Mouse (Mus musculus): ENCODE data around the gene Sgpp2. TPM values are rescaled to one million over a fixed set of nuclear protein-coding genes. Genes with fewer than 3 reads are reported as not detected.

Gene Sgpp2
- polyA plus RNA-seq, 1 experiment from 2014 or later: 16.0 TPM

DNA sequence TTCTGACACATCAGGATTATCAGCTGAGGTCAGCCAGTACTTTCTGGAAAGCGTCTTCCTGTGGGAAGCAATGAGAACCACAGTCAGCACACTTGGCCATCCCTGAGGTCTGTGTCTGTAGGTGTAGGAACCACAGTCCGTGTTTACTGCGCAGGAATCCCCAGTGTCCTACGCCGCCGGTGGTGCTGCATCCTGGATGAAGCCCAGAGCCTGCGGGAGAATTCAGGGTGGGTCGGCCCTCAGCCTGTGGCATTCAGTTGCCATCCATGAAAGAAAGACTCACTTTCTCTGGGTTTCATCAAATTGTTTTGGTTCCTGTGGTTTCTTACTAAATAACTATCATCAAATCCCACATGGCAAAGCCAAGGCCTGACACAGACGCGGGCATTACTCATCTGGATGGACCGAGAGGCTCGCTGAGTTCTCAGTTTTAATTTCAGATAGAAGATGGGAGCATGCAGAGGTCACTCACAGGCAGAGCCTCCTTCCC, 37.2 kb downstream of the Sgpp2 start:
- 87% methylated on average over 12 of the region's 12 CpGs for WGBS
- H3K4me2 ChIP-seq (ENCODE audit: low read length): no peak overlapping the region
- H3K27me3 ChIP-seq (ENCODE audit: insufficient read depth, low read length): no peaks in the 10 kb centered on the region
- H3K36me3 ChIP-seq (ENCODE audit: insufficient read depth, low read length): no peaks in the 10 kb centered on the region
- ATAC-seq (replicated peaks; ENCODE audit: low FRiP score, low read depth): no peak
- H3K9ac ChIP-seq (ENCODE audit: low read depth, low read length): no peak overlapping the region
- DNase-seq (ENCODE audit: low spot score): no peak
- no peaks in the 10 kb centered on the region for H3K9me3 ChIP-seq (replicated peaks; ENCODE audit: low read length)
- no peak overlapping the region for H3K27ac ChIP-seq
- no peaks in the 10 kb centered on the region for H3K4me1 ChIP-seq (replicated peaks; ENCODE audit: insufficient read depth, low read length)
- H3K4me3 ChIP-seq (replicated peaks; ENCODE audit: low read depth, low read length): no peak overlapping the region
- TF ChIP-seq CTCF (IDR thresholded peaks at IDR 0.05; ENCODE audit: low read depth): no peak

DNA sequence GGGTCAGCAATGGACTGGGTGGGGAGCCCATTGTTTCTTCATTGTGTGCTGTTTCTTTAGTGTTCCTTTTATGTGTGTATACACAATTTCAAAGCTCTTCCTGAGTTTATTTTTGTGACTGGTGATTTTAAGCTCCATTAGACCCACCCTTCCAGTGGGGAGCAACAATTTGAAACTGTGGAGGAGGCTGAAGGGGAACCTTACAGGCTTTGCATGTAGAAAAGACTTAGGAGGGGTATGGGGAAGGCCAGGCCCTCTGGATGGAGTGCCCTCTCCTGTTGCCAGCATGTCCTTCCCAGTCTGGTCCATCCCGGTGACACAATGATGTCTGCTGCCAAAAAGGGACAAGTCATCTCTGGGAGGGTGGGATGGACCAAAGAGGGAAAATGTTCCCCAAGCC, 39.1 kb downstream of the Sgpp2 start:
- WGBS: 93% methylated on average over 1 of the region's 1 CpGs
- no peak for ATAC-seq (replicated peaks; ENCODE audit: low FRiP score, low read depth)
- Histone ChIP-seq H3K27ac (no peak overlapping the region), H3K9me3 (replicated peaks; ENCODE audit: low read length) (no peaks in the 10 kb centered on the region), H3K4me3 (replicated peaks; ENCODE audit: low read depth, low read length) (no peak overlapping the region), H3K4me1 (replicated peaks; ENCODE audit: insufficient read depth, low read length) (no peaks in the 10 kb centered on the region), H3K27me3 (ENCODE audit: insufficient read depth, low read length) (no peaks in the 10 kb centered on the region), H3K9ac (ENCODE audit: low read depth, low read length) (no peak overlapping the region), H3K4me2 (ENCODE audit: low read length) (no peak overlapping the region), H3K36me3 (ENCODE audit: insufficient read depth, low read length) (no peaks in the 10 kb centered on the region)
- TF ChIP-seq CTCF (IDR thresholded peaks at IDR 0.05; ENCODE audit: low read depth): no peak
- DNase-seq (ENCODE audit: low spot score): no peak

DNA sequence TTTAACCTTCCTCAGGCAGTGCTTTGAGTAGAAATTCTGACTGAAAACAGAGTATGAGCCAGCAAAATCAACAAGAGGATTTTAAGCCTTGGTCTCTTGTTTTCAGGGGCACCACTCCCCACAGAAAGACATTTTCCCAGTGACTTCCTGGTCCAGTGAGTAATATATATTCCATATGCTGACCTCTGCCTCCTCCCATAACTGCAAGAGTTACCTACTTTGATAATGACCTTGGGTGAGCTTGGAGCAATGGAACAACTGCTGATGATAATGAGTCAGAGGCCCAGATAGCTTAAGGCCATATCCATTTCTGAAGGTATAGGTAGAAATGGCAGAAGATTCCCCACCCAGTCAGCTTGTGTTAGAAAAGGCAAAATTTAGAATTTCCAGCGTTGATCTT, 43.1 kb downstream of the Sgpp2 start:
- no peak for DNase-seq (ENCODE audit: low spot score)
- 82% methylated on average over 1 of the region's 1 CpGs for WGBS
- ATAC-seq (replicated peaks; ENCODE audit: low FRiP score, low read depth): no peak
- Histone ChIP-seq H3K4me1 (replicated peaks; ENCODE audit: insufficient read depth, low read length) (peaks cover 11% of the 10 kb centered on the region; the same call in 1 of the 2 replicates), H3K36me3 (ENCODE audit: insufficient read depth, low read length) (no peaks in the 10 kb centered on the region), H3K9ac (ENCODE audit: low read depth, low read length) (no peak overlapping the region), H3K9me3 (replicated peaks; ENCODE audit: low read length) (no peaks in the 10 kb centered on the region), H3K4me3 (replicated peaks; ENCODE audit: low read depth, low read length) (no peak overlapping the region), H3K27me3 (ENCODE audit: insufficient read depth, low read length) (no peaks in the 10 kb centered on the region), H3K4me2 (ENCODE audit: low read length) (no peak overlapping the region), H3K27ac (no peak overlapping the region)
- no peak for TF ChIP-seq CTCF (IDR thresholded peaks at IDR 0.05; ENCODE audit: low read depth)

GRCm38 (mm10) chr1:78355123-78355522, 45.0 kb downstream of the Sgpp2 start:
- ATAC-seq (replicated peaks; ENCODE audit: low FRiP score, low read depth): no peak
- WGBS: 11% methylated on average over 4 of the region's 4 CpGs
- peak overlapping the region; percentile 36 for H3K27ac ChIP-seq

DNA sequence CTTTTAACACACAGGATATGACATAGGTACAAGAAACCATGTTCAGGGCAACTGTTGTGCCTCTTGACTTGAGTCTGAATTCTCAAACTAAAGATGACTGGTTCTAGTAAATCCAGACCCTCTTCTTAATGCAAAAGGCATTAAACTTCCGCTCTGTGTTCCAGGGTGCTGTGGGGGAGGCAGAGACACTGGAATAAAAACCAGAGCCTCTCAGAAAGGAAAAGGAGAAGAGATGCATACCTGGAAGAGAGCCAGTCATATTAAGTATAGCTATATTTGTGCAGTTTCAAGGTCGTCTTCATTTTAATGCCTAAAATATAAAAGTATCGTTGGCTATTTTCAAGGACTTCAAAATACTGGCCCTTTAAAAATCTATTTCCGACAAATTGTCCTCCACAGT, 47.3 kb downstream of the Sgpp2 start:
- 40% methylated on average over 4 of the region's 4 CpGs for WGBS
- Histone ChIP-seq H3K27ac (no peak overlapping the region), H3K4me2 (ENCODE audit: low read length) (no peak overlapping the region), H3K4me3 (replicated peaks; ENCODE audit: low read depth, low read length) (no peak overlapping the region), H3K27me3 (ENCODE audit: insufficient read depth, low read length) (no peaks in the 10 kb centered on the region), H3K9ac (ENCODE audit: low read depth, low read length) (no peak overlapping the region), H3K9me3 (replicated peaks; ENCODE audit: low read length) (no peaks in the 10 kb centered on the region), H3K36me3 (ENCODE audit: insufficient read depth, low read length) (no peaks in the 10 kb centered on the region), H3K4me1 (replicated peaks; ENCODE audit: insufficient read depth, low read length) (peaks cover 11% of the 10 kb centered on the region; the same call in 1 of the 2 replicates)
- no peak for TF ChIP-seq CTCF (IDR thresholded peaks at IDR 0.05; ENCODE audit: low read depth)
- DNase-seq (ENCODE audit: low spot score) (no peak), ATAC-seq (replicated peaks; ENCODE audit: low FRiP score, low read depth) (no peak)

More at GRCm38 (mm10) chr1:78355123-78355522, 45.0 kb downstream of the Sgpp2 start:
- Histone ChIP-seq H3K4me2 (ENCODE audit: low read length) (no peak overlapping the region), H3K9me3 (replicated peaks; ENCODE audit: low read length) (no peaks in the 10 kb centered on the region), H3K4me3 (replicated peaks; ENCODE audit: low read depth, low read length) (no peak overlapping the region), H3K4me1 (replicated peaks; ENCODE audit: insufficient read depth, low read length) (peaks cover 11% of the 10 kb centered on the region; the same call in 1 of the 2 replicates), H3K36me3 (ENCODE audit: insufficient read depth, low read length) (no peaks in the 10 kb centered on the region), H3K27me3 (ENCODE audit: insufficient read depth, low read length) (no peaks in the 10 kb centered on the region), H3K9ac (ENCODE audit: low read depth, low read length) (no peak overlapping the region)
- no peak for TF ChIP-seq CTCF (IDR thresholded peaks at IDR 0.05; ENCODE audit: low read depth)
- DNase-seq (ENCODE audit: low spot score): peak; percentile 78

DNA sequence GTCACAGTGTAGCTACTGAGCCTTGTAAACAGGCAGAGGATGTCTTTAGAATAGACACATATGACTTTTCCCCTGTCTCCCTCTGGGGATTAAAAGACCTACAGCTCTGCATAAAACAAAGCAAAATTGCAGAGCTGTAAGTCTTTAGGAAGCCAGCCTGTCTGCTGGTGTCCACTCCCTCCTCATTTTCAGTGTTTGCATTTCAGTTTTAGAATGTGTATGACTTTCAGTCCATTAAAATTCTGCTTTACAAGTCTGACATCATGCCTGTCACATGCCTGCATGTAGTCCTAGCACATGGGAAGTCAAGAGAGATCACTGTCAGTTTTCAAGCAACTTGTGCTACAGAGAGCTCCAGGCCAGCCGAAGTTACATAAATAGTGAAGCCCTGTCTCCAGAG, 47.7 kb downstream of the Sgpp2 start:
- TF ChIP-seq CTCF (IDR thresholded peaks at IDR 0.05; ENCODE audit: low read depth): no peak
- 79% methylated on average over 1 of the region's 1 CpGs for WGBS
- DNase-seq (ENCODE audit: low spot score) (no peak), ATAC-seq (replicated peaks; ENCODE audit: low FRiP score, low read depth) (no peak)
- no peaks in the 10 kb centered on the region for H3K36me3 ChIP-seq (ENCODE audit: insufficient read depth, low read length)
- no peaks in the 10 kb centered on the region for H3K9me3 ChIP-seq (replicated peaks; ENCODE audit: low read length)
- H3K4me3 ChIP-seq (replicated peaks; ENCODE audit: low read depth, low read length): no peak overlapping the region
- no peaks in the 10 kb centered on the region for H3K27me3 ChIP-seq (ENCODE audit: insufficient read depth, low read length)
- H3K9ac ChIP-seq (ENCODE audit: low read depth, low read length): no peak overlapping the region
- H3K4me2 ChIP-seq (ENCODE audit: low read length): no peak overlapping the region
- H3K27ac ChIP-seq: no peak overlapping the region
- H3K4me1 ChIP-seq (replicated peaks; ENCODE audit: insufficient read depth, low read length): peaks cover 11% of the 10 kb centered on the region; the same call in 1 of the 2 replicates
